Mouse (Mus musculus): ENCODE measurements around the gene Fam172a. TPM values are rescaled to one million over a fixed set of nuclear protein-coding genes. Genes with fewer than 3 reads are reported as not detected.
A peak's percentile ranks its signal among the peaks of the same experiment; 100 is the strongest.

Fam172a gene
- polyA plus RNA-seq, 1 experiment from 2014 or later, result 15.6 TPM

DNA sequence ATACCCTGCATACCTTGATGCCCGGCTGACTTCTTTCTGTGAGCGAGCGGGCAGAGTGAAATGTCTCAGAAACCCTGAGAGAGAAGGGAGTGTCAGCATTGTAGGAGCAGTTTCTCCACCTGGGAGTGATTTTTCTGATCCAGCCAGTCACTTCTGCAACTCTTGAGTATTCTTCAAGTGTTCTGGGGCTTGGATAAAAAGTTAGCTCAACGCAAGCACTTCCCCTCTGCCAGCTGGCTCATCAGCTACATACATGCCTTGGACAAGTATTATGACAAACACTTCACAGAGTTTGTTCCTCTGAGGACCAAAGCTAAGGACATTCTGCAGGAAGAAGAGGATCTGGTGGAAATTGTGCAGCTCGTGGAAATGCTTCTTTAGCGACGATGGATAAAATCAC lies 420.2 kb downstream of the Fam172a start:
- H3K36me3 ChIP-seq, result no peaks in the 10 kb centered on the region
- no peaks in the 10 kb centered on the region for H3K27me3 ChIP-seq (replicated peaks)
- H3K27ac ChIP-seq, result no peak overlapping the region
- WGBS (ENCODE audit: insufficient replicate concordance), result 86% methylated on average over 7 of the region's 7 CpGs
- no peak overlapping the region for H3K4me2 ChIP-seq
- no peak overlapping the region for H3K4me3 ChIP-seq
- H3K4me1 ChIP-seq, result no peaks in the 10 kb centered on the region
- ATAC-seq, result no peak
- no peak overlapping the region for H3K9ac ChIP-seq
- no peaks in the 10 kb centered on the region for H3K9me3 ChIP-seq (replicated peaks)

DNA sequence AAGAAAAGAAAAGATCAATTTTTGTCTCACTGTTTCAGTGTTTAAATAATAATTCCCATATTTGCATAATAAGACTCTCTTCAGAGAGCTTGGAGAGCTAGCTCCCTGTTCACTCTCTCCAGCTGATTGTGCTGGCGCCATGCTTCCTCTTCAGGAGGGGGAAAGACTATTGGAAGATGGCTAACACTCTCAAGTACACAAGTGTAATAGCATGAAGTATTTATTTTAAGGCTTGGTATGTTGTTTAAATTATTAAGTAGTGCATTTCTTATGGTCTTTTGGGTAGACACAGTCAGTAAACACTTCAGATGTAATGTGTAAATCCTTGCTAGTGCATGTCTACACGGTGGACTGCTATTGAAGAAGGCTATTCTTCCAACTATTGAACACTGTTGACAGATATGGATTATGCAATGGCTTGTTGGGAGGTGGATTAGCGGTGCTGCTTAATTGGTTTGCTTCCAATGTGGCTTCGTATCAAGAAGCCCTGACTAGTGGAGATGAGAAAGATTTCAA lies 422.1 kb downstream of the Fam172a start:
- Histone ChIP-seq H3K9ac (no peak overlapping the region), H3K4me2 (no peak overlapping the region), H3K9me3 (replicated peaks) (no peaks in the 10 kb centered on the region), H3K27me3 (replicated peaks) (no peaks in the 10 kb centered on the region), H3K27ac (no peak overlapping the region), H3K4me3 (no peak overlapping the region), H3K36me3 (no peaks in the 10 kb centered on the region), H3K4me1 (no peaks in the 10 kb centered on the region)
- 74% methylated on average over 4 of the region's 4 CpGs for WGBS (ENCODE audit: insufficient replicate concordance)
- no peak for ATAC-seq

DNA sequence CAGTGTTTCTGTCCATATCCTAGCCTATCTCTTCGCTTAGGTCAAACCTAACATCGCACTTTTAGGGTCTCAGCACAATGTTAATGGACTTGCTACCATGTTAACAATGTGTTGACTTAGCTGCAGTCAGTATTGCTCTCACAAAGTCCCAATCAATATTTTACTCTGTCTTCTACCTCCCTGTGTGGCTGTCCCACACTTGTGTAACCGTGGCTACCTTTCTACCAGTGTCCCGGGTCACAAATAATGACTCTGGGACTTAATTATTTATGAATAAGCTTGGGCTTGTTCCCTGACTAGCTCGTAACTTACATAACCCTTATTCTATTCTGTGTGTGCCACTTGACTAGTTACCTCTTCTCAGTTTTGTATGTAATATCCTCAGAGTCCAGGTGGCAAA lies 455.6 kb downstream of the Fam172a start:
- Histone ChIP-seq H3K27ac (no peak overlapping the region), H3K27me3 (replicated peaks) (peaks cover 9% of the 10 kb centered on the region), H3K9ac (no peak overlapping the region), H3K9me3 (replicated peaks) (no peaks in the 10 kb centered on the region), H3K4me3 (no peak overlapping the region), H3K4me1 (no peaks in the 10 kb centered on the region), H3K4me2 (no peak overlapping the region), H3K36me3 (no peaks in the 10 kb centered on the region)
- 73% methylated on average over 5 of the region's 5 CpGs for WGBS (ENCODE audit: insufficient replicate concordance)
- no peak for ATAC-seq

DNA sequence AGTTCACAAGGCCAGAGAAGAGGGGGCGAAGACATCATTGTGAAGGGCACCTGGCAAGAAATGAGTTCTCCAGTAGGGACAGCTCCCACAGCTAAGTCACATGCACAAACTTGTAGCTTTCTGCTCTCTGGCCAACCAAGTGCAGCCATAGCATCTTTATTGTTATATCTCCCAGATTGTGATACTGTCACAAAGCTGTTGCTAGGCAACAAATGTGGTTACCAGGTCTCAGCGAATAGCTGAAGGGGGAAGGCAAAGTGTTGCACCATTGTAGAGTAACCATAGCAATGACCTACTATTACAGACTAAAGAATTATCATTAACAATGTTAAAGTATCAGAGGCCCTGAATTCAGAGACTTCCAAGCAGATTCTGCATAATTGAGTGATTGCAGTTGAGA lies 460.3 kb downstream of the Fam172a start:
- Histone ChIP-seq H3K9ac (no peak overlapping the region), H3K4me3 (no peak overlapping the region), H3K4me1 (0 out of 2 replicates have a peak, but pooled peaks cover 9% of the 10 kb centered on the region), H3K27me3 (replicated peaks) (peaks cover 51% of the 10 kb centered on the region), H3K36me3 (no peaks in the 10 kb centered on the region), H3K4me2 (no peak overlapping the region), H3K9me3 (replicated peaks) (no peaks in the 10 kb centered on the region), H3K27ac (no peak overlapping the region)
- no peak for ATAC-seq
- WGBS (ENCODE audit: insufficient replicate concordance), result 51% methylated on average over 2 of the region's 2 CpGs

DNA sequence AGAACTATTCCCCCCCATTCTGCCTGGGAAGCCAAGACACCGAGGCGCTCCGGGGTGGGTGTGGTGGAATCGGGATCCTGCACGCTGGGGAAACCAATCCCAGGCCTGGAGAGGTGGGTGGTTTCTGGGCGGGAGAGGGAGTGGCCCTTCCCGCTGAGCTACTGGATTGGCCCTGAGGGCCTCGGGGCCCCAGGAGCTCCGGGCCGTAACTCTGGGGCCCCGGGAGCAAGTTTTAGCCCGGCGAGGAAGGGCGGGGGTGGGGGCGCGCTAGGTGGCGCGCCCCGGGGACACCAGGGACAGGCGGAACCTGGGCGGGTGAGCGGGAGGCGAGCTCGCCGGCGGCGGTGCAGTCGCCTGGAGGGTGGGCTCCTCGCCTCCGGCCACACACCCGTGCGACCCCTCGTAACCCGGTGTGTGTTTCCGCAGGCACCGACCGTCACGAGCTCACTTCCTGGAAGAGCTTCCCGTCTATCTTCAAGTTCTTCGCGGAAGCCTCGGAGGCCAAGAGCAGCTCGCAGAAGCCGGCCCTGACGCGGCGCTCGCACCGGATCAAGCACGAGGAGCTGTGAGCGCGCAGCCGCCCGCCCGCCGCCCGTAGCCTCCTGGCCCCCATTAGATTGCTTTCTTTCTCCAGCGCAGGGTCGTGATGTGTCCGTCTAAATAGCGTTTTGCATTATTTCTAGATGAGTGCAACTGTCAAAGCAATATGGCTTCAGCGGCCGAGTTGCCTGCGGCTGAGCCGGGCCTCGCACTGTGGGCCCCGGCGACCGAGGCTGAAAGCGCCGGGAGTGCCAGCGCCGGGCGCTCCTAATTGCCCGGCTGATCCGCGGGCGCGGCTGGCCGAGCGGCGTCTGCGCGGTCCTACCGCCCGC lies 461.5 kb downstream of the Fam172a start:
- Histone ChIP-seq H3K4me3 (peak overlapping the region; percentile 58), H3K4me1 (0 out of 2 replicates have a peak, but pooled peaks cover 9% of the 10 kb centered on the region), H3K9ac (peak overlapping the region; percentile 37; the same call in 1 of the 2 replicates), H3K9me3 (replicated peaks) (no peaks in the 10 kb centered on the region), H3K27me3 (replicated peaks) (peaks cover 61% of the 10 kb centered on the region), H3K36me3 (no peaks in the 10 kb centered on the region), H3K4me2 (peak overlapping the region; percentile 80), H3K27ac (no peak overlapping the region)
- peak; percentile 89 for ATAC-seq
- 2% methylated on average over 85 of the region's 86 CpGs for WGBS (ENCODE audit: insufficient replicate concordance)

DNA sequence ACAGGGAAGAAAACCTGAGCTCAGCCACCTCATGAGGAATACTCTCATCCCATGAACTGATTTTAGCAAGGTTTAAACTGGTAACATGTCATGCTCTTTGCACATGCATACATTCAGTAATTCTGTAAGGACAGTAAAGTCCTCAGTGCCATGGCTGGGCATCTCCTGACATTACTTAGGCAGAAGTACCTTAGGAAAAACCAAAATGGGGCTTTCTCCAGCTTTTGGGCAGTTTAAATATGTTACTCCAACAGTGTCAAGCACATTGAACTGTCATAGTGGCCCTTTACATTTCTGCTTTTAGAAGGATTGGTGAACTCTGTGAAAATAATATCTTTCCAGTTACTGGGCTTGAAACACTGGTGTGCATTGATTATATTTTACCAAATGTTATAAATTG lies 463.1 kb downstream of the Fam172a start:
- Histone ChIP-seq H3K9ac (no peak overlapping the region), H3K9me3 (replicated peaks) (no peaks in the 10 kb centered on the region), H3K27ac (no peak overlapping the region), H3K27me3 (replicated peaks) (peaks cover 67% of the 10 kb centered on the region), H3K36me3 (no peaks in the 10 kb centered on the region), H3K4me2 (no peak overlapping the region), H3K4me1 (0 out of 2 replicates have a peak, but pooled peaks cover 9% of the 10 kb centered on the region), H3K4me3 (no peak overlapping the region)
- no peak for ATAC-seq

DNA sequence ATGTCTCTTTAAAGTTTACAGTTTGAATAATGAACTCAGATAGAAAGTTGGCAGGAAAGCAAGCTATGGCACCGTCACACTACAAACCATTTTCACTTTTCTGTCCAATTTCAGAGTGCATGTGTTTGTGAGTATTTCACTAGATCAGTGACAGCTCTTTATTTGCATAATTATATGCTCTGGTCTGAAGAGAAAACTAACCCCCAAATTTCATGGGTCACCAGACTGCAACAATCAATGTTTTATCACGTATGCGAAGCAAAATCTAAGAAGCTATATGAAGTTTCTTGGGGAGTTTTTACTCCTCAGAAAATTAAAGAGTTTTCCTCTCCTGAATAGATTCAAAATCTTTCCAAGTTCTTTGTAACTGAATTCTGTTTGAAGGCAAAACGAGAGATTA lies 466.3 kb downstream of the Fam172a start:
- no peak for ATAC-seq
- H3K9ac ChIP-seq, result no peak overlapping the region
- H3K27me3 ChIP-seq (replicated peaks), result peaks cover 80% of the 10 kb centered on the region
- 0 out of 2 replicates have a peak, but pooled peaks cover 8% of the 10 kb centered on the region for H3K4me1 ChIP-seq
- no peaks in the 10 kb centered on the region for H3K36me3 ChIP-seq
- no peaks in the 10 kb centered on the region for H3K9me3 ChIP-seq (replicated peaks)
- no peak overlapping the region for H3K4me2 ChIP-seq
- H3K4me3 ChIP-seq, result no peak overlapping the region
- WGBS (ENCODE audit: insufficient replicate concordance), result 49% methylated on average over 4 of the region's 4 CpGs
- H3K27ac ChIP-seq, result no peak overlapping the region

DNA sequence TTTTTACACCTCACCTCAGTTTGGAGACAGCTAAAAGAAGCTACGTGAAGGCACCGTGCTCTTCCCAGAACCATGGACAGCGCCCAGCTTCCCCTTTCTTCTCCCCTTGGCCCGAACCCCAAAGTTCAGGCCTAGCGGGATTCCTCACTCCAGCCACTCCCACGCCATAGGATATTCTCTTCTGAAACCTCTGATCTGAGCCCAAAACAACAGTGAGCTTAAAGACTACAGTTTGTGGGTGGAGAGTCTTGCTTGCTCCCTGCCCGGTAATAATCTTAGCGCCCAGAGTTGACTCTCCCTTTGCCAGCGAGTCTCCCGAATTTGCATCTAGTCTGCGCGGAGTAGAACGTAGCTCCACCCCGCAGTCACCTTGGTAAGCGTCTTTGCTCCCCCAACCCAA lies 469.5 kb downstream of the Fam172a start:
- Histone ChIP-seq H3K9ac (no peak overlapping the region), H3K36me3 (no peaks in the 10 kb centered on the region), H3K27ac (no peak overlapping the region), H3K27me3 (replicated peaks) (peaks cover 67% of the 10 kb centered on the region), H3K4me2 (no peak overlapping the region), H3K9me3 (replicated peaks) (no peaks in the 10 kb centered on the region), H3K4me3 (no peak overlapping the region), H3K4me1 (no peaks in the 10 kb centered on the region)
- ATAC-seq, result no peak
- 3% methylated on average over 15 of the region's 15 CpGs for WGBS (ENCODE audit: insufficient replicate concordance)

DNA sequence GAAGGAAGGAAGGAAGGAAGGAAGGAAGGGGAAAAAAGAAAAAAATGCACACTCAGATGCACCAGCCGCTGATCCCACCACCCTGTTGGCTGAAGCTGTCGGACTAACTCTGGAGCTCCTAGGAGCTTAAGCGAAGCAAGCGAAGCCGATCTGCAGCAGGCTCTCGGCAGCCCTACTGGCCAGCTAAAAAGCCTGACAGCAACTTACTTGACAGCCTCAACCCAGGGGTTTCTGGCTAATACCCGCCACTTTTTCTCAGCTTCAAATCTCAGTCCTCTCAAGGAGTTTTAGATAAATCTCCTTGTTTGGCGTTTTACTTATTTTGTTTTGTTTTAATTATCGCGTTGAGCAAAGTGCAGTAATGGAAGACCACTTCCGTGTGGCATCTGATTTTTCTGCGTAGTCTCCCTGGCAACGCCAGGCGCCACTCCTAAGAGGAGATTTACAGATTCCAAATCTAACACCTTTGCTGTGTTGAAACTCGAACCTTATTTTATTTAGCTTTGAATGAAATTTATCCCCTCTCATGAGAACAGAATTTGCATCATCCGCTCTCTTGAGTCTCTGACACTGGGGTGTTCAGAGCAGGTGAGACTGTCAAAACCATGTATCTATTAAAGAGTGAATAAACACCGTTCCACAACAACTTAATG lies 470.3 kb downstream of the Fam172a start:
- H3K4me3 ChIP-seq, result no peak overlapping the region
- no peak overlapping the region for H3K4me2 ChIP-seq
- no peak overlapping the region for H3K27ac ChIP-seq
- no peaks in the 10 kb centered on the region for H3K36me3 ChIP-seq
- 9% methylated on average over 17 of the region's 17 CpGs for WGBS (ENCODE audit: insufficient replicate concordance)
- no peak for ATAC-seq
- H3K9ac ChIP-seq, result no peak overlapping the region
- H3K9me3 ChIP-seq (replicated peaks), result no peaks in the 10 kb centered on the region
- peaks cover 70% of the 10 kb centered on the region for H3K27me3 ChIP-seq (replicated peaks)
- H3K4me1 ChIP-seq, result no peaks in the 10 kb centered on the region

DNA sequence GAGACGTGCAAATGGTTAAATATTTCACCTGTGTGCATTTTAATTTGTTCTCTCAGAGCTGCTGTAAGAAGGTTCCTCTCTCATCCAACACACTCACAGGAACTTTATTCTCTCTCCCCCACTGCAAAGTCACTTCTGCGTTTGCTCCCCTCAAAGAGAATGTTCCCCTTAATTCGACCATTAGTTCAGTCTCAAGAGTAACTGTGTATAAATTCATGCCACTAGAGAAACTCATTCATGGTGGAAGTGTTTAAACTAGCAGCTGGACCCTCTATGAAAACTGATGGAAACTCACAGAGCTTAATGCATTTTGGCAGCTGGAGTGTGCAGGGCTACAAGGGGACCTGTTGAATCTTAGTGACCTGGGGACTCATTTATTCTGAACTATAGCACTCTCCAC lies 471.0 kb downstream of the Fam172a start:
- Histone ChIP-seq H3K27ac (no peak overlapping the region), H3K9me3 (replicated peaks) (no peaks in the 10 kb centered on the region), H3K4me2 (no peak overlapping the region), H3K36me3 (no peaks in the 10 kb centered on the region), H3K9ac (no peak overlapping the region), H3K4me1 (no peaks in the 10 kb centered on the region), H3K27me3 (replicated peaks) (peaks cover 68% of the 10 kb centered on the region), H3K4me3 (no peak overlapping the region)
- no peak for ATAC-seq
- 2% methylated on average over 3 of the region's 3 CpGs for WGBS (ENCODE audit: insufficient replicate concordance)

DNA sequence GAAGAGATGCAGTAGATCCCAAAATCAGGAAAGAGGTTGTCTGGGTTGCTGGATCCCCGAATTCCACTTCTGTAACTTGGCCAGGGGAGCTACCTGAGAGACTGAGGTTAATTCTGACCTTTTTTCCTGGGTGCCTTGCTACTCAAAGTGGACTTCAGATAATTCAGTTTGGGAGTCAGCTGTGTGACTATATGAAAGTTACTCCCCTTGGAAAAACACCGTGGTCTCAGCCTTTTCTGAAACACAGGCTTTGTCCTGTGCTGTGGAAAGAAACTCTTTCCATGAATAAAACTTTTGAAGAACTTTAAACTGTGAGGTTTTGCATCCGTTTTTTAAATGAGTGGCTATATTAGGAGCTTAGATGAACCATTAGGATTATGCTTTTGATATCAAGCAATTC lies 472.4 kb downstream of the Fam172a start:
- ATAC-seq, result no peak
- WGBS (ENCODE audit: insufficient replicate concordance), result 7% methylated on average over 3 of the region's 3 CpGs
- no peak overlapping the region for H3K9ac ChIP-seq
- H3K27me3 ChIP-seq (replicated peaks), result peaks cover 78% of the 10 kb centered on the region
- H3K27ac ChIP-seq, result no peak overlapping the region
- H3K4me1 ChIP-seq, result no peaks in the 10 kb centered on the region
- no peak overlapping the region for H3K4me3 ChIP-seq
- no peaks in the 10 kb centered on the region for H3K9me3 ChIP-seq (replicated peaks)
- H3K36me3 ChIP-seq, result no peaks in the 10 kb centered on the region
- no peak overlapping the region for H3K4me2 ChIP-seq

DNA sequence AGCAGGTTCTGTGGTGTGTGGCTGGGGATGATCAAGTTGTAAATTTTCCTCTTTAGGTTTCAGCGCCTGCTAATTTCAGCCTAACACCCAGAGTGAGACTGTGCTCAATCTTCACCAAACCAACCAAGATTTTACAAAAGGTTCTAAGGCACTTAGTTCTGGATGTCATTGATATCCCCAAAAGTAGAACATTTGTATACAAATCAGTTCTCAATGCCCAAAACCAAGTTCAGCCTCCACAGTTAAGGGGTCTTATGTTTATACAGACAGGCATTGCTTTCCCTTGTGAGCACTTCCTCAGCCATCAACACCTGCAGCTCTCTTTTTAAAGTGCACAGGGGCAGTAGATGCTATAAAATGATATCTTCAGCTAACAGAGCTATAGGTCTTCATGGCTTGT lies 473.1 kb downstream of the Fam172a start:
- WGBS (ENCODE audit: insufficient replicate concordance), result 8% methylated on average over 1 of the region's 1 CpGs
- Histone ChIP-seq H3K4me1 (no peaks in the 10 kb centered on the region), H3K9me3 (replicated peaks) (no peaks in the 10 kb centered on the region), H3K36me3 (no peaks in the 10 kb centered on the region), H3K4me2 (no peak overlapping the region), H3K27me3 (replicated peaks) (peaks cover 79% of the 10 kb centered on the region), H3K9ac (no peak overlapping the region), H3K27ac (no peak overlapping the region), H3K4me3 (no peak overlapping the region)
- no peak for ATAC-seq
